Mouse (Mus musculus) Patski (cell line): ENCODE results near the gene Nup214. TPM values are rescaled to one million over a fixed set of nuclear protein-coding genes. Genes with fewer than 3 reads are reported as not detected.

Experiments used
- ATAC-seq: fragments of 100-300 bp; one replicate; pipeline ENCODE4 v1.8.0; 2021
- CTCF ChIA-PET: fragments of 350-600 bp; sonication (Branson Sonifier 250); formaldehyde crosslinking; loops from one replicate; lab custom pipeline; 2022; ENCODE audit warnings: inconsistent platforms; lab: Charles Lee
- POLR2A ChIA-PET: fragments of 350-600 bp; sonication (Branson Sonifier 250); formaldehyde crosslinking; loops from one replicate; lab custom pipeline; 2022; ENCODE audit warnings: antibody characterized with exemption, inconsistent platforms; lab: Charles Lee
- DNase-seq: peaks from one replicate; pipeline ENCODE4 v3.0.0-alpha.2; 2011; ENCODE audit warnings: low read depth, low spot score
- H3K27me3 ChIP-seq: fragments of 371-371 bp; one replicate; pipeline ENCODE4 v1.5.1; 2021
- CTCF ChIP-seq: fragments of 100-300 bp; IDR thresholded peaks from one replicate; pipeline ENCODE4 v1.5.1; 2021
- in situ Hi-C: fragments of 300-500 bp; cut with MboI; formaldehyde crosslinking; loops from 3 replicates; pipeline ENCODE4 v1.11.1; 2018; ENCODE audit warnings: low pct_unique_long_range_greater_than_20kb, mixed read lengths
- polyA plus RNA-seq: library from polyadenylated mRNA; unstranded; gene quantifications from one replicate; pipeline ENCODE4 v1.2.3, GENCODE M21; 2021

Gene Nup214
- polyA plus RNA-seq, 1 experiment from 2014 or later, result 40.5 TPM

- no peak for DNase-seq
- no peak for ATAC-seq
- ChIA-PET CTCF (no interaction called here), POLR2A (no interaction called here)
- no peak for TF ChIP-seq CTCF
- in situ Hi-C loops, result no loop called here
- peaks cover 4% of the 10 kb centered on the region for H3K27me3 ChIP-seq
Measured at GRCm38 (mm10) chr2:32055357-32055965, 81.2 kb downstream of the Nup214 start.

GRCm38 (mm10) chr2:32056524-32056923 is 82.3 kb downstream of the Nup214 start:
- DNase-seq, result no peak
- ChIA-PET CTCF (no interaction called here), POLR2A (no interaction called here)
- in situ Hi-C loops, result no loop called here
- peaks cover 4% of the 10 kb centered on the region for H3K27me3 ChIP-seq
- no peak for ATAC-seq
- TF ChIP-seq CTCF, result no peak

GRCm38 (mm10) chr2:32057360-32057759 is 83.1 kb downstream of the Nup214 start:
- CTCF ChIA-PET, result no interaction called here
- in situ Hi-C loops, result no loop called here

DNA sequence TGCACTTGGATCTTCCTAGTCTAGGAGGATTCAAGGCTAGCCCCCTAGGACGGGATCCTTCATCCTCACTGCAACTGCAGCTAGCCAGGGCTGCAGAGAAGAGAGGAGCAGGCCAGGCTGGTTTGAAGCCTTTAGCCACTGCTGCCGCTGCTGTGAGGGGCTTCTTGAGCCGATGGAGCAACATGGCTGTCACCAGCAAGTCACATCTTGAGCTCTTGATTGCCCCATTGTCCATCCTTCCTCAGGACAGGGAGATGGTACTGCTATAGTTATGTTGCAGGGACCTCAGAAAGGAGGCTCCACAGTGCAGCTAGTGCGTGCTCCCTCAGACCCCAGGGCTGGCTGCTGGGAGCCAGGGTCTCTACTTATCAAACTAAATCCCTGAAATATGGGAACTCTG is 83.6 kb downstream of the Nup214 start:
- in situ Hi-C loops, result no loop called here
- CTCF ChIA-PET, result no interaction called here
- DNase-seq, result no peak
- no peak for TF ChIP-seq CTCF
- ATAC-seq, result no peak
- peaks cover 4% of the 10 kb centered on the region for H3K27me3 ChIP-seq
- POLR2A ChIA-PET, result no interaction called here

More at GRCm38 (mm10) chr2:32057360-32057759, 83.1 kb downstream of the Nup214 start:
- POLR2A ChIA-PET, result no interaction called here
- H3K27me3 ChIP-seq, result peaks cover 4% of the 10 kb centered on the region
- no peak for DNase-seq
- no peak for TF ChIP-seq CTCF
- ATAC-seq, result no peak

DNA sequence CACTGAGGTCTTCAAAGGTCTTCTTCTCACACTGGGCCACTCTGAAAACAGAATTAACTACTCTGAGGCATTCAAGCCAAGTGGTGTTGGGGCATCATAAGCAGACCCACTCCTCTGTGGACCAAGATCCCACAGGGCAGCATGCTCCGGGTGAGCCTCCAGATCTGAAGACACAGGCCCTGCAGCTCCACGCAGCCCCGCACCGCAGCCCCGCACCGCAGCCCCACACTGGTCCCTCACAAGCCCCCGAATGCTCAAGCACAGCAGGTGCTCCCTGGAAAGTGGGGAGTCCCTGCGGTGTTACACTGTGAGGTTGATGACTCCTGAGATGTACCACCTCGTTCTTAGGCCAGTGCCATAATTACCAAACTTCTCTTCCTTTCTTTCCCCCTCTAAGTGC is 84.0 kb downstream of the Nup214 start:
- in situ Hi-C loops, result no loop called here
- no peak for ATAC-seq
- peaks cover 5% of the 10 kb centered on the region for H3K27me3 ChIP-seq
- POLR2A ChIA-PET, result no interaction called here
- TF ChIP-seq CTCF, result no peak
- CTCF ChIA-PET, result no interaction called here
- no peak for DNase-seq

GRCm38 (mm10) chr2:32058716-32059115 is 84.5 kb downstream of the Nup214 start:
- ATAC-seq (no peak), DNase-seq (no peak)
- ChIA-PET POLR2A (no interaction called here), CTCF (no interaction called here)
- no peak for TF ChIP-seq CTCF
- peaks cover 10% of the 10 kb centered on the region for H3K27me3 ChIP-seq
- in situ Hi-C loops, result no loop called here

DNA sequence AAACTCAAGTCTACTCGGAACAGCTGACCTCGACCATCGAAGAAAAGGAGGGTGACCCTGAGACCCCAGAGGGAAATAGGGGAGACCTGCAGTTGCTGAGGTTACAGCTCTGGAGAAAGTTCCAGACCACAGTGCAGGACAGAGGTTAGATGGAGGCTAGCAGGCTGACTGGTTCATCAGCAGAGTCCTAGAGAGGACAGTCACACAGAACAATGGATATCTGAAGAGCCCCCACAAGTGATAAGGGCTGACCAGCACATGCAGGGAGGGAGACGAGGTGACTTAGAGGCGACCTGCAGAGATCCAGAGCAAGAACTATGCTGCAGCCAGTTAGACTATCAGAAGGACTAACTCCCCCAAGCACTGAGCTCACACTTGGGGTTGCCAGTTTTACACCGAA is 85.4 kb downstream of the Nup214 start:
- CTCF ChIA-PET, result no interaction called here
- POLR2A ChIA-PET, result interaction anchor here (0.5 kb wide), 1 partner anchor 153 kb away, joined by 3 read pairs; no protein-coding TSS in a partner anchor
- ATAC-seq (no peak), DNase-seq (no peak)
- H3K27me3 ChIP-seq, result peaks cover 10% of the 10 kb centered on the region
- in situ Hi-C loops, result no loop called here
- TF ChIP-seq CTCF, result no peak

GRCm38 (mm10) chr2:32060228-32060805 is 86.1 kb downstream of the Nup214 start:
- DNase-seq (no peak), ATAC-seq (no peak)
- CTCF ChIA-PET, result no interaction called here
- in situ Hi-C loops, result no loop called here
- TF ChIP-seq CTCF, result no peak
- POLR2A ChIA-PET, result no interaction called here
- H3K27me3 ChIP-seq, result peaks cover 15% of the 10 kb centered on the region

DNA sequence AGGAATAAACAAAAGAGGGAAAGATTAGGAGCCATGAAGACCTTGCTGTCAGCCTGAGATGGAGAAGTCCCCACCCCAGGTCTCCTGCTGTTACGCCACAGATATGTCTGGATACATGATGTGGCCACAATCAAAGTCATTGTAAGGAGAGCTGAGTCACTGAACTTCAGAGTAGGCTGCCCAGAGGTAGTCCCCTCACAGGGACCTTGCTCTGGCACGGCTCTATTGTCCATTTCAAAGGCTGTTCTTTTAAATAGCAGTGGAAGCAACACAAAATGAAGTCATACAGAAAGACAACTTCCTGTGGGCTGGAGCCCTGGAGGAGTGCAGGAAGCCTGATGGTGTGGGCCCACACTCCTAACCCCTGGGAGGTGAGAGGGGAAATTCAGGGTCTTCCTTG is 87.0 kb downstream of the Nup214 start:
- ATAC-seq (no peak), DNase-seq (no peak)
- POLR2A ChIA-PET, result no interaction called here
- in situ Hi-C loops, result no loop called here
- peaks cover 17% of the 10 kb centered on the region for H3K27me3 ChIP-seq
- no peak for TF ChIP-seq CTCF
- CTCF ChIA-PET, result no interaction called here

GRCm38 (mm10) chr2:32061722-32062505 is 87.7 kb downstream of the Nup214 start:
- no peak for DNase-seq
- no peak for ATAC-seq
- ChIA-PET CTCF (interaction anchor here (0.8 kb wide), 1 partner anchor 17 kb away, joined by 3 read pairs; no protein-coding TSS in a partner anchor), POLR2A (no interaction called here)
- H3K27me3 ChIP-seq, result peaks cover 19% of the 10 kb centered on the region
- in situ Hi-C loops, result no loop called here
- no peak for TF ChIP-seq CTCF
